Mouse (Mus musculus): ENCODE measurements around the gene Il2ra.

- TF ChIP-seq POLR2A (IDR thresholded peaks at IDR 0.05; ENCODE audit: low read depth, low read length) (no peak), CTCF (IDR thresholded peaks at IDR 0.05; ENCODE audit: extremely low read depth, insufficient read length, insufficient replicate concordance, low read depth, low read length) (no peak)
These were observed 64.1 kb downstream of the Il2ra start for GRCm38 (mm10) chr2:11706746-11707065.
